Mouse (Mus musculus): ENCODE measurements at regions not wholly inside any gene's neighbourhood (a gene's known extent, or its start where the extent isn't known, plus 50 kb on each side); places are given as distances from the start of the nearest gene placed in this dataset.

- WGBS: 80% methylated on average over 3 of the region's 3 CpGs
- Histone ChIP-seq H3K4me2 (ENCODE audit: low read depth, low read length) (no peak overlapping the region), H3K9ac (replicated peaks; ENCODE audit: low read depth, low read length) (no peak overlapping the region), H3K36me3 (replicated peaks; ENCODE audit: control insufficient read depth, insufficient read depth, low read length) (no peaks in the 10 kb centered on the region), H3K27me3 (ENCODE audit: control insufficient read depth, insufficient read depth, low read length) (no peaks in the 10 kb centered on the region), H3K27ac (ENCODE audit: low read depth) (no peak overlapping the region), H3K9me3 (replicated peaks; ENCODE audit: control insufficient read depth, low read length) (no peaks in the 10 kb centered on the region), H3K4me3 (ENCODE audit: low read depth, low read length) (no peak overlapping the region), H3K4me1 (ENCODE audit: control insufficient read depth, insufficient read depth) (no peaks in the 10 kb centered on the region)
- DNase-seq (ENCODE audit: low spot score) (no peak), ATAC-seq (ENCODE audit: insufficient read depth, low read depth) (no peak)
- TF ChIP-seq EP300 (IDR thresholded peaks at IDR 0.05; ENCODE audit: low read depth): no peak
- TF ChIP-seq CTCF (IDR thresholded peaks at IDR 0.05; ENCODE audit: low read depth): no peak
Measured at GRCm38 (mm10) chr12:13703604-13704003, 434.7 kb downstream of the Nbas start.

DNA sequence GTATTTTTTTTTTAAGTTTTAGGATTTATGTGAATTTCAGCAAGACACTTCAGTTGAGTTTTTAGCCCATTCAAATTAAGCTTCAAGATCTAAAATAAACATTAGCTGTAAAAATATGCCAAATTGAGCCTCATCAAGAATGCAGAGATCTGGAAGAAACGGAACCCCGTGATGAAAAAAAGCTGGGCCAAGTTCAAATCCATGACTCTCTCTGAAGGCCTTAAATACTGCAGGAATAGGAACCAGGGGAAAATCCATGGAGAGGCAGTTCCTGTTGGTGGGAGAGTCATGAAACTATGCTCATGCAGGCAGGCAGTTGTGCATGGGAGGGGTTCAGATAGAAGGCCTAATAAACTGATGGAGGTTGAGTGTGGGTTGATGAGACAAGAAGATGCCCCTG is 430.9 kb downstream of the Nbas start:
- DNase-seq (ENCODE audit: low spot score) (no peak), ATAC-seq (ENCODE audit: insufficient read depth, low read depth) (no peak)
- Histone ChIP-seq H3K4me3 (ENCODE audit: low read depth, low read length) (no peak overlapping the region), H3K27me3 (ENCODE audit: control insufficient read depth, insufficient read depth, low read length) (no peaks in the 10 kb centered on the region), H3K36me3 (replicated peaks; ENCODE audit: control insufficient read depth, insufficient read depth, low read length) (no peaks in the 10 kb centered on the region), H3K9ac (replicated peaks; ENCODE audit: low read depth, low read length) (no peak overlapping the region), H3K4me1 (ENCODE audit: control insufficient read depth, insufficient read depth) (no peaks in the 10 kb centered on the region), H3K27ac (ENCODE audit: low read depth) (no peak overlapping the region), H3K4me2 (ENCODE audit: low read depth, low read length) (no peak overlapping the region), H3K9me3 (replicated peaks; ENCODE audit: control insufficient read depth, low read length) (no peaks in the 10 kb centered on the region)
- no peak for TF ChIP-seq CTCF (IDR thresholded peaks at IDR 0.05; ENCODE audit: low read depth)
- no peak for TF ChIP-seq EP300 (IDR thresholded peaks at IDR 0.05; ENCODE audit: low read depth)
- 80% methylated on average over 2 of the region's 2 CpGs for WGBS

DNA sequence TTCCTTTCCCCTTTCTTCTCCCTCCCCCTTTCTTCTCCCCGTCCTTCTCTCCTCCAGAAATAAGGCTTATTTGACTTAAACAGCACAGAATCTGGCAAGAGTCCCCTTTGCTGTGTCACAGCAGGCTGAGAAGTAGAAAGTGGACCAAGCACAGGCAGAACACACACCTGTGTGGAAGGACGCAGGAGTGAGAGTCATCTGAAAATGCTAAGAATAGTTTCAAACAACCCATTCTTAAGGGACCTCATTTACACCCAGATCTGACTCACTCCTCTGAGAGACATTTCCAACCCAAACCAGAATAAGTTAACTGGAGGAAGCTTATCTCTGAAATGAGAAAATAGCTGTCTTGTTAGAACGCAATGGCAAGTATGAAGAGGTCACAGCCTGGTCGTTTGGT is 429.9 kb downstream of the Nbas start:
- H3K4me2 ChIP-seq (ENCODE audit: low read depth, low read length): no peak overlapping the region
- no peaks in the 10 kb centered on the region for H3K36me3 ChIP-seq (replicated peaks; ENCODE audit: control insufficient read depth, insufficient read depth, low read length)
- ATAC-seq (ENCODE audit: insufficient read depth, low read depth): no peak
- TF ChIP-seq CTCF (IDR thresholded peaks at IDR 0.05; ENCODE audit: low read depth): no peak
- H3K9ac ChIP-seq (replicated peaks; ENCODE audit: low read depth, low read length): no peak overlapping the region
- no peaks in the 10 kb centered on the region for H3K27me3 ChIP-seq (ENCODE audit: control insufficient read depth, insufficient read depth, low read length)
- 32% methylated on average over 4 of the region's 4 CpGs for WGBS
- no peak for DNase-seq (ENCODE audit: low spot score)
- no peak overlapping the region for H3K27ac ChIP-seq (ENCODE audit: low read depth)
- no peak overlapping the region for H3K4me3 ChIP-seq (ENCODE audit: low read depth, low read length)
- no peaks in the 10 kb centered on the region for H3K9me3 ChIP-seq (replicated peaks; ENCODE audit: control insufficient read depth, low read length)
- no peaks in the 10 kb centered on the region for H3K4me1 ChIP-seq (ENCODE audit: control insufficient read depth, insufficient read depth)

GRCm38 (mm10) chr12:13691394-13692165 is 422.6 kb downstream of the Nbas start:
- H3K9me3 ChIP-seq (replicated peaks; ENCODE audit: control insufficient read depth, low read length): no peaks in the 10 kb centered on the region
- H3K9ac ChIP-seq (replicated peaks; ENCODE audit: low read depth, low read length): no peak overlapping the region
- H3K27ac ChIP-seq (ENCODE audit: low read depth): no peak overlapping the region
- no peaks in the 10 kb centered on the region for H3K27me3 ChIP-seq (ENCODE audit: control insufficient read depth, insufficient read depth, low read length)
- WGBS: 64% methylated on average over 2 of the region's 2 CpGs
- DNase-seq (ENCODE audit: low spot score): no peak
- H3K4me2 ChIP-seq (ENCODE audit: low read depth, low read length): no peak overlapping the region
- no peak overlapping the region for H3K4me3 ChIP-seq (ENCODE audit: low read depth, low read length)
- ATAC-seq (ENCODE audit: insufficient read depth, low read depth): no peak
- H3K36me3 ChIP-seq (replicated peaks; ENCODE audit: control insufficient read depth, insufficient read depth, low read length): no peaks in the 10 kb centered on the region
- TF ChIP-seq CTCF (IDR thresholded peaks at IDR 0.05; ENCODE audit: low read depth): no peak
- no peak for TF ChIP-seq EP300 (IDR thresholded peaks at IDR 0.05; ENCODE audit: low read depth)
- peaks cover 6% of the 10 kb centered on the region for H3K4me1 ChIP-seq (ENCODE audit: control insufficient read depth, insufficient read depth)

GRCm38 (mm10) chr12:13677266-13677665 is 408.3 kb downstream of the Nbas start:
- Histone ChIP-seq H3K4me3 (ENCODE audit: low read depth, low read length) (no peak overlapping the region), H3K9ac (replicated peaks; ENCODE audit: low read depth, low read length) (no peak overlapping the region), H3K36me3 (replicated peaks; ENCODE audit: control insufficient read depth, insufficient read depth, low read length) (no peaks in the 10 kb centered on the region), H3K9me3 (replicated peaks; ENCODE audit: control insufficient read depth, low read length) (no peaks in the 10 kb centered on the region), H3K27me3 (ENCODE audit: control insufficient read depth, insufficient read depth, low read length) (no peaks in the 10 kb centered on the region), H3K4me2 (ENCODE audit: low read depth, low read length) (no peak overlapping the region), H3K4me1 (ENCODE audit: control insufficient read depth, insufficient read depth) (no peaks in the 10 kb centered on the region), H3K27ac (ENCODE audit: low read depth) (no peak overlapping the region)
- ATAC-seq (ENCODE audit: insufficient read depth, low read depth) (peak; percentile 44; the same call in 1 of the 2 replicates), DNase-seq (ENCODE audit: low spot score) (peak; percentile 55)
- TF ChIP-seq EP300 (IDR thresholded peaks at IDR 0.05; ENCODE audit: low read depth) (no peak), CTCF (IDR thresholded peaks at IDR 0.05; ENCODE audit: low read depth) (no peak)
- WGBS: 41% methylated on average over 1 of the region's 1 CpGs

GRCm38 (mm10) chr12:13669453-13669852 is 400.5 kb downstream of the Nbas start:
- Histone ChIP-seq H3K9me3 (replicated peaks; ENCODE audit: control insufficient read depth, low read length) (no peaks in the 10 kb centered on the region), H3K9ac (replicated peaks; ENCODE audit: low read depth, low read length) (no peak overlapping the region), H3K27ac (ENCODE audit: low read depth) (no peak overlapping the region), H3K4me3 (ENCODE audit: low read depth, low read length) (no peak overlapping the region), H3K4me1 (ENCODE audit: control insufficient read depth, insufficient read depth) (no peaks in the 10 kb centered on the region), H3K4me2 (ENCODE audit: low read depth, low read length) (no peak overlapping the region), H3K36me3 (replicated peaks; ENCODE audit: control insufficient read depth, insufficient read depth, low read length) (no peaks in the 10 kb centered on the region), H3K27me3 (ENCODE audit: control insufficient read depth, insufficient read depth, low read length) (no peaks in the 10 kb centered on the region)
- TF ChIP-seq CTCF (IDR thresholded peaks at IDR 0.05; ENCODE audit: low read depth) (no peak), EP300 (IDR thresholded peaks at IDR 0.05; ENCODE audit: low read depth) (no peak)
- ATAC-seq (ENCODE audit: insufficient read depth, low read depth) (no peak), DNase-seq (ENCODE audit: low spot score) (no peak)

Data from heart, postnatal 0 days (tissue).